Mouse (Mus musculus): Measurements from ENCODE around the gene Hsd17b14.

Gene Hsd17b14

GRCm38 (mm10) chr7:45593118-45593815 is 38.6 kb downstream of the Hsd17b14 start:
- DNase-seq (ENCODE audit: low read depth, low spot score), result peak; percentile 88
- no peaks in the 10 kb centered on the region for H3K27me3 ChIP-seq (ENCODE audit: control insufficient read depth, insufficient read depth, low read length, poor library complexity, severe bottlenecking)
- H3K36me3 ChIP-seq (ENCODE audit: control insufficient read depth, insufficient read depth, low read length, poor library complexity, severe bottlenecking), result no peaks in the 10 kb centered on the region

- Histone ChIP-seq H3K27me3 (ENCODE audit: control insufficient read depth, insufficient read depth, low read length, poor library complexity, severe bottlenecking) (no peaks in the 10 kb centered on the region), H3K36me3 (ENCODE audit: control insufficient read depth, insufficient read depth, low read length, poor library complexity, severe bottlenecking) (no peaks in the 10 kb centered on the region)
- no peak for DNase-seq (ENCODE audit: low read depth, low spot score)
Measured at GRCm38 (mm10) chr7:45595176-45595575, 40.5 kb downstream of the Hsd17b14 start.

- DNase-seq (ENCODE audit: low read depth, low spot score), result no peak
Measured at GRCm38 (mm10) chr7:45596107-45596506, 41.4 kb downstream of the Hsd17b14 start.

GRCm38 (mm10) chr7:45597013-45597412 is 42.3 kb downstream of the Hsd17b14 start:
- DNase-seq (ENCODE audit: low read depth, low spot score), result no peak
- H3K27me3 ChIP-seq (ENCODE audit: control insufficient read depth, insufficient read depth, low read length, poor library complexity, severe bottlenecking), result no peaks in the 10 kb centered on the region
- H3K36me3 ChIP-seq (ENCODE audit: control insufficient read depth, insufficient read depth, low read length, poor library complexity, severe bottlenecking), result no peaks in the 10 kb centered on the region

More at GRCm38 (mm10) chr7:45596107-45596506, 41.4 kb downstream of the Hsd17b14 start:
- Histone ChIP-seq H3K36me3 (ENCODE audit: control insufficient read depth, insufficient read depth, low read length, poor library complexity, severe bottlenecking) (no peaks in the 10 kb centered on the region), H3K27me3 (ENCODE audit: control insufficient read depth, insufficient read depth, low read length, poor library complexity, severe bottlenecking) (no peaks in the 10 kb centered on the region)

GRCm38 (mm10) chr7:45597527-45597926 is 42.8 kb downstream of the Hsd17b14 start:
- DNase-seq (ENCODE audit: low read depth, low spot score), result no peak
- Histone ChIP-seq H3K27me3 (ENCODE audit: control insufficient read depth, insufficient read depth, low read length, poor library complexity, severe bottlenecking) (no peaks in the 10 kb centered on the region), H3K36me3 (ENCODE audit: control insufficient read depth, insufficient read depth, low read length, poor library complexity, severe bottlenecking) (no peaks in the 10 kb centered on the region)

- Histone ChIP-seq H3K27me3 (ENCODE audit: control insufficient read depth, insufficient read depth, low read length, poor library complexity, severe bottlenecking) (no peaks in the 10 kb centered on the region; the same call in 1 of the 2 replicates), H3K36me3 (ENCODE audit: control insufficient read depth, insufficient read depth, low read length, poor library complexity, severe bottlenecking) (no peaks in the 10 kb centered on the region)
- DNase-seq (ENCODE audit: low read depth, low spot score), result no peak
Measured at GRCm38 (mm10) chr7:45598960-45599879, 44.5 kb downstream of the Hsd17b14 start.

GRCm38 (mm10) chr7:45605704-45606289 is 51.1 kb downstream of the Hsd17b14 start:
- no peak for DNase-seq (ENCODE audit: low read depth, low spot score)
- Histone ChIP-seq H3K27me3 (ENCODE audit: control insufficient read depth, insufficient read depth, low read length, poor library complexity, severe bottlenecking) (no peaks in the 10 kb centered on the region; the same call in 1 of the 2 replicates), H3K36me3 (ENCODE audit: control insufficient read depth, insufficient read depth, low read length, poor library complexity, severe bottlenecking) (no peaks in the 10 kb centered on the region)

- no peak for DNase-seq (ENCODE audit: low read depth, low spot score)
- Histone ChIP-seq H3K27me3 (ENCODE audit: control insufficient read depth, insufficient read depth, low read length, poor library complexity, severe bottlenecking) (no peaks in the 10 kb centered on the region), H3K36me3 (ENCODE audit: control insufficient read depth, insufficient read depth, low read length, poor library complexity, severe bottlenecking) (no peaks in the 10 kb centered on the region)
Measured at GRCm38 (mm10) chr7:45609511-45609910, 54.8 kb downstream of the Hsd17b14 start.

GRCm38 (mm10) chr7:45616277-45616676 is 61.6 kb downstream of the Hsd17b14 start:
- Histone ChIP-seq H3K36me3 (ENCODE audit: control insufficient read depth, insufficient read depth, low read length, poor library complexity, severe bottlenecking) (no peaks in the 10 kb centered on the region), H3K27me3 (ENCODE audit: control insufficient read depth, insufficient read depth, low read length, poor library complexity, severe bottlenecking) (no peaks in the 10 kb centered on the region)
- no peak for DNase-seq (ENCODE audit: low read depth, low spot score)

- Histone ChIP-seq H3K36me3 (ENCODE audit: control insufficient read depth, insufficient read depth, low read length, poor library complexity, severe bottlenecking) (no peaks in the 10 kb centered on the region), H3K27me3 (ENCODE audit: control insufficient read depth, insufficient read depth, low read length, poor library complexity, severe bottlenecking) (no peaks in the 10 kb centered on the region)
- no peak for DNase-seq (ENCODE audit: low read depth, low spot score)
Measured at GRCm38 (mm10) chr7:45617042-45617695, 62.5 kb downstream of the Hsd17b14 start, which contains the start of gene Fut1. Gene Fut1 (plus strand): TSS chr7:45617289.

Data from splenic B cell, adult 2 months (primary cell).